Mouse (Mus musculus) forebrain, embryonic 12.5 days (tissue): ENCODE results near the gene Scrn2. TPM values are rescaled to one million over a fixed set of nuclear protein-coding genes. Genes with fewer than 3 reads are reported as not detected.
A peak's percentile ranks its signal among the peaks of the same experiment; 100 is the strongest.

Source experiments
- ATAC-seq: fragments of 200-750 bp; cut with Nextera tagmentation; 2 replicates; pipeline ENCODE4 v1.8.0; 2017; ENCODE audit warnings: moderate TSS enrichment; ENCODE audit not compliant: low FRiP score
- H3K27ac ChIP-seq: fragments of 300-500 bp; sonication (generic); 2 replicates; pipeline ENCODE4 v1.5.1; 2016; ENCODE audit warnings: mild to moderate bottlenecking
- H3K27me3 ChIP-seq: fragments of 300-500 bp; sonication (generic); 2 replicates; pipeline ENCODE4 v1.6.1; 2016; ENCODE audit warnings: mild to moderate bottlenecking
- H3K36me3 ChIP-seq: fragments of 300-500 bp; sonication (generic); replicated peaks from 2 replicates; pipeline ENCODE4 v1.6.1; 2016; ENCODE audit warnings: mild to moderate bottlenecking
- H3K4me1 ChIP-seq: fragments of 300-500 bp; sonication (generic); 2 replicates; pipeline ENCODE4 v1.6.1; 2016
- H3K4me2 ChIP-seq: fragments of 300-500 bp; sonication (generic); 2 replicates; pipeline ENCODE4 v1.6.1; 2016; ENCODE audit warnings: mild to moderate bottlenecking, moderate library complexity
- H3K4me3 ChIP-seq: fragments of 300-500 bp; sonication (generic); replicated peaks from 2 replicates; pipeline ENCODE4 v1.5.1; 2016; ENCODE audit warnings: mild to moderate bottlenecking
- H3K9ac ChIP-seq: fragments of 300-500 bp; sonication (generic); 2 replicates; pipeline ENCODE4 v1.6.1; 2016; ENCODE audit warnings: mild to moderate bottlenecking
- H3K9me3 ChIP-seq: fragments of 300-500 bp; sonication (generic); 2 replicates; pipeline ENCODE4 v1.6.1; 2016
- WGBS: fragments of 180-500 bp; shearing (Covaris S2); methylation state at CpG from one replicate; pipeline ENCODE4 v1.1.7; 2016; 5-methylcytosine and 5-hydroxymethylcytosine counted together
- polyA plus RNA-seq: library from polyadenylated mRNA; unstranded; fragments of >200 nt; fragmentation: Nextera tagmentation; extraction: Ambion mirVana; gene quantifications from 2 replicates; pipeline ENCODE4 v1.2.1, GENCODE M21; 2016

Scrn2 gene
- polyA plus RNA-seq: 26.0 and 28.0 TPM in 2 replicates

- H3K9me3 ChIP-seq: no peaks in the 10 kb centered on the region
- H3K4me2 ChIP-seq: peak within 1 kb of the TSS; percentile 75
- peak within 1 kb of the TSS; percentile 54 for H3K4me3 ChIP-seq
- ATAC-seq: peak; percentile 75
- peak within 1 kb of the TSS; percentile 51; the same call in 1 of the 2 replicates for H3K27ac ChIP-seq
- peaks cover 9% of the 10 kb centered on the region; the same call in 1 of the 2 replicates for H3K36me3 ChIP-seq
- WGBS: 1% methylated on average over 25 of the region's 25 CpGs
- H3K4me1 ChIP-seq: peaks cover 23% of the 10 kb centered on the region
- peak within 1 kb of the TSS; percentile 64 for H3K9ac ChIP-seq
- peaks cover 10% of the 10 kb centered on the region for H3K27me3 ChIP-seq
These were observed at the start of gene Scrn2 for GRCm38 (mm10) chr11:97029686-97030417. Gene Scrn2 (plus strand): TSS chr11:97029938.

- Histone ChIP-seq H3K27ac (no peak overlapping the region), H3K9me3 (no peaks in the 10 kb centered on the region), H3K9ac (0 out of 2 replicates have a peak overlapping the region, but pooled peaks have one; percentile 17), H3K36me3 (no peaks in the 10 kb centered on the region), H3K27me3 (peaks cover 25% of the 10 kb centered on the region), H3K4me2 (no peak overlapping the region), H3K4me3 (no peak overlapping the region), H3K4me1 (peaks cover 29% of the 10 kb centered on the region)
- 80% methylated on average over 5 of the region's 5 CpGs for WGBS
- ATAC-seq: no peak
These were observed 49.7 kb upstream of the Scrn2 start for GRCm38 (mm10) chr11:96980021-96980420.

- 83% methylated on average over 15 of the region's 15 CpGs for WGBS
- Histone ChIP-seq H3K27ac (no peak overlapping the region), H3K4me3 (no peak overlapping the region), H3K4me2 (no peak overlapping the region), H3K27me3 (peaks cover 39% of the 10 kb centered on the region), H3K4me1 (peaks cover 16% of the 10 kb centered on the region), H3K36me3 (no peaks in the 10 kb centered on the region), H3K9me3 (no peaks in the 10 kb centered on the region), H3K9ac (no peak overlapping the region)
- ATAC-seq: no peak
These were observed 48.3 kb upstream of the Scrn2 start for GRCm38 (mm10) chr11:96981461-96981860.

GRCm38 (mm10) chr11:96982355-96982754 is 47.4 kb upstream of the Scrn2 start:
- peak overlapping the region; percentile 28; the same call in 1 of the 2 replicates for H3K4me2 ChIP-seq
- H3K9me3 ChIP-seq: no peaks in the 10 kb centered on the region
- H3K27me3 ChIP-seq: peaks cover 48% of the 10 kb centered on the region
- no peak for ATAC-seq
- no peak overlapping the region for H3K27ac ChIP-seq
- no peak overlapping the region for H3K4me3 ChIP-seq
- no peak overlapping the region for H3K9ac ChIP-seq
- H3K36me3 ChIP-seq: no peaks in the 10 kb centered on the region
- WGBS: 4% methylated on average over 7 of the region's 7 CpGs
- H3K4me1 ChIP-seq: peaks cover 13% of the 10 kb centered on the region

GRCm38 (mm10) chr11:96982859-96983258 is 46.9 kb upstream of the Scrn2 start, which contains the start of gene Sp2:
Gene Sp2 (minus strand): TSS chr11:96982959.
- Histone ChIP-seq H3K36me3 (no peaks in the 10 kb centered on the region), H3K4me2 (peak within 1 kb of the TSS; percentile 28; the same call in 1 of the 2 replicates), H3K4me3 (no peak within 1 kb of the TSS), H3K9me3 (no peaks in the 10 kb centered on the region), H3K27ac (0 out of 2 replicates have a peak within 1 kb of the TSS, but pooled peaks have one; percentile 13), H3K9ac (no peak within 1 kb of the TSS), H3K4me1 (peaks cover 18% of the 10 kb centered on the region), H3K27me3 (peaks cover 53% of the 10 kb centered on the region)
- 76% methylated on average over 7 of the region's 7 CpGs for WGBS
- no peak for ATAC-seq

GRCm38 (mm10) chr11:96984903-96985302 is 44.8 kb upstream of the Scrn2 start:
- WGBS: 29% methylated on average over 4 of the region's 4 CpGs

GRCm38 (mm10) chr11:96986463-96986862 is 43.3 kb upstream of the Scrn2 start:
- H3K27me3 ChIP-seq: peaks cover 75% of the 10 kb centered on the region
- ATAC-seq: no peak
- no peak overlapping the region for H3K9ac ChIP-seq
- no peak overlapping the region for H3K4me3 ChIP-seq
- no peaks in the 10 kb centered on the region for H3K36me3 ChIP-seq
- WGBS: 52% methylated on average over 3 of the region's 3 CpGs
- H3K4me2 ChIP-seq: no peak overlapping the region
- peaks cover 15% of the 10 kb centered on the region for H3K4me1 ChIP-seq
- no peak overlapping the region for H3K27ac ChIP-seq
- no peaks in the 10 kb centered on the region for H3K9me3 ChIP-seq

More at GRCm38 (mm10) chr11:96984903-96985302, 44.8 kb upstream of the Scrn2 start:
- no peak for ATAC-seq
- Histone ChIP-seq H3K9ac (no peak overlapping the region; the same call in 1 of the 2 replicates), H3K27me3 (peaks cover 72% of the 10 kb centered on the region), H3K4me3 (no peak overlapping the region), H3K27ac (no peak overlapping the region), H3K4me1 (peaks cover 15% of the 10 kb centered on the region), H3K4me2 (no peak overlapping the region), H3K9me3 (no peaks in the 10 kb centered on the region), H3K36me3 (no peaks in the 10 kb centered on the region)

GRCm38 (mm10) chr11:96987873-96988655 is 41.7 kb upstream of the Scrn2 start:
- Histone ChIP-seq H3K4me2 (peak overlapping the region; percentile 52), H3K27me3 (peaks cover 83% of the 10 kb centered on the region), H3K4me1 (peaks cover 12% of the 10 kb centered on the region), H3K4me3 (peak overlapping the region; percentile 21), H3K36me3 (no peaks in the 10 kb centered on the region), H3K9ac (peak overlapping the region; percentile 2; the same call in 1 of the 2 replicates), H3K27ac (no peak overlapping the region), H3K9me3 (no peaks in the 10 kb centered on the region)
- ATAC-seq: 0 out of 2 replicates have a peak, but pooled peaks have one; percentile 14
- 5% methylated on average over 31 of the region's 31 CpGs for WGBS

GRCm38 (mm10) chr11:96991501-96991900 is 38.2 kb upstream of the Scrn2 start:
- Histone ChIP-seq H3K27ac (no peak overlapping the region), H3K36me3 (no peaks in the 10 kb centered on the region), H3K9me3 (no peaks in the 10 kb centered on the region), H3K4me2 (no peak overlapping the region), H3K9ac (no peak overlapping the region), H3K4me1 (peaks cover 23% of the 10 kb centered on the region), H3K27me3 (peaks cover 81% of the 10 kb centered on the region), H3K4me3 (no peak overlapping the region)
- WGBS: 84% methylated on average over 5 of the region's 5 CpGs
- ATAC-seq: no peak

GRCm38 (mm10) chr11:96992722-96993311 is 36.9 kb upstream of the Scrn2 start:
- Histone ChIP-seq H3K4me1 (peaks cover 30% of the 10 kb centered on the region), H3K4me2 (no peak overlapping the region), H3K27me3 (peaks cover 68% of the 10 kb centered on the region), H3K9ac (no peak overlapping the region), H3K9me3 (no peaks in the 10 kb centered on the region), H3K27ac (no peak overlapping the region), H3K36me3 (no peaks in the 10 kb centered on the region), H3K4me3 (no peak overlapping the region)
- WGBS: 67% methylated on average over 8 of the region's 8 CpGs
- ATAC-seq: no peak

GRCm38 (mm10) chr11:96995031-96995430 is 34.7 kb upstream of the Scrn2 start:
- peaks cover 66% of the 10 kb centered on the region for H3K27me3 ChIP-seq
- 27% methylated on average over 5 of the region's 5 CpGs for WGBS

More at GRCm38 (mm10) chr11:96995031-96995430, 34.7 kb upstream of the Scrn2 start:
- H3K9me3 ChIP-seq: no peaks in the 10 kb centered on the region
- H3K27ac ChIP-seq: no peak overlapping the region
- peaks cover 27% of the 10 kb centered on the region for H3K4me1 ChIP-seq
- no peak for ATAC-seq
- no peak overlapping the region for H3K4me2 ChIP-seq
- no peak overlapping the region for H3K4me3 ChIP-seq
- H3K9ac ChIP-seq: no peak overlapping the region
- H3K36me3 ChIP-seq: no peaks in the 10 kb centered on the region
